Mouse (Mus musculus) liver, adult 2 months (tissue): ENCODE measurements at regions not wholly inside any gene's neighbourhood (a gene's known extent, or its start where the extent isn't known, plus 50 kb on each side); places are given as distances from the start of the nearest gene placed in this dataset.

Experiments
- CTCF ChIP-seq: fragments of 200-500 bp; IDR thresholded peaks from 2 replicates; pipeline ENCODE4 v1.5.1; 2011; ENCODE audit warnings: low read depth, low read length, control low read depth
- POLR2A ChIP-seq: fragments of 200-500 bp; IDR thresholded peaks from 2 replicates; pipeline ENCODE4 v1.6.1; 2011; ENCODE audit warnings: low read length, control low read depth; ENCODE audit not compliant: insufficient read depth; ENCODE audit errors: extremely low read depth

GRCm38 (mm10) chr1:137811981-137812380, 363.5 kb downstream of the Ptprc start:
- TF ChIP-seq CTCF (no peak), POLR2A (no peak)
